Mouse (Mus musculus) embryonic stem cell, embryonic (primary cell): ENCODE measurements around the gene Trip6.

ENCODE experiments used
- CTCF ChIA-PET, 4 experiments: fragments of 300-600 bp in 2 of 4; fragments of 350-600 bp in 2 of 4; sonication (Branson Sonifier 250); formaldehyde crosslinking; loops; one replicate each; lab custom pipeline; 2022; ENCODE audit warnings: inconsistent platforms in 2 of 4; lab: Charles Lee
- POLR2A ChIA-PET, 4 experiments: fragments of 300-600 bp in 2 of 4; fragments of 350-600 bp in 2 of 4; sonication (Branson Sonifier 250); formaldehyde crosslinking; loops; one replicate each; lab custom pipeline; 2022; ENCODE audit warnings: antibody characterized with exemption in 4 of 4, inconsistent platforms in 1 of 4; lab: Charles Lee

Gene Trip6

GRCm38 (mm10) chr5:137284411-137284810, 29.8 kb downstream of the Trip6 start:
- POLR2A ChIA-PET, result interaction anchor here in 2 of 4 experiments (0.6 to 1.4 kb wide), 3 partner anchors 10 to 142 kb away, joined by 3 to 10 read pairs (median 3); no protein-coding TSS in a partner anchor
- CTCF ChIA-PET, result interaction anchor here in 3 of 4 experiments (0.6 to 1.2 kb wide), 4 partner anchors 53 to 399 kb away, joined by 3 read pairs; no protein-coding TSS in a partner anchor

GRCm38 (mm10) chr5:137277360-137278342, 36.6 kb downstream of the Trip6 start:
- ChIA-PET CTCF (interaction anchor here (0.5 to 2.0 kb wide), 29 partner anchors 9 to 1291 kb away, joined by 3 to 19 read pairs (median 5); partner anchors contain the start of genes Ache (in 4 of the 4), Pcolce (in 1 of the 4) and Pop7 (in 1 of the 4)), POLR2A (interaction anchor here in 2 of 4 experiments (1.0 to 1.7 kb wide), 4 partner anchors 9 to 27 kb away, joined by 3 to 5 read pairs (median 4); partner anchors contain the start of gene Ache (in 1 of the 2))

GRCm38 (mm10) chr5:137268131-137268910, 45.9 kb downstream of the Trip6 start:
- CTCF ChIA-PET, result interaction anchor here in 3 of 4 experiments (0.5 to 1.7 kb wide), 11 partner anchors 9 to 1164 kb away, joined by 3 to 7 read pairs (median 4); partner anchors contain the start of gene Ache (in 1 of the 3)
- POLR2A ChIA-PET, result interaction anchor here in 3 of 4 experiments (0.6 to 2.4 kb wide), 5 partner anchors 9 to 83 kb away, joined by 3 to 5 read pairs (median 3); partner anchors contain the start of gene Ache (in 1 of the 3)

GRCm38 (mm10) chr5:137264787-137265186, 49.4 kb downstream of the Trip6 start:
- POLR2A ChIA-PET, result interaction anchor here in 1 of 4 experiments (0.7 kb wide), 2 partner anchors 20 to 93 kb away, joined by 4 to 7 read pairs; no protein-coding TSS in a partner anchor
- CTCF ChIA-PET, result interaction anchor here in 2 of 4 experiments (0.5 to 0.7 kb wide), 2 partner anchors 241 to 305 kb away, joined by 3 read pairs; partner anchors contain the start of gene Tfr2 (in 1 of the 2)

GRCm38 (mm10) chr5:137263897-137264720, 50.1 kb downstream of the Trip6 start:
- CTCF ChIA-PET, result interaction anchor here in 1 of 4 experiments (0.5 kb wide), 2 partner anchors 91 to 306 kb away, joined by 3 to 7 read pairs; partner anchors contain the start of gene Tfr2
- POLR2A ChIA-PET, result interaction anchor here in 1 of 4 experiments (0.7 kb wide), 2 partner anchors 21 to 92 kb away, joined by 4 to 7 read pairs; no protein-coding TSS in a partner anchor
